8 mouse cellular contexts compared by ENCODE assay signal in the genomic region with DNA sequence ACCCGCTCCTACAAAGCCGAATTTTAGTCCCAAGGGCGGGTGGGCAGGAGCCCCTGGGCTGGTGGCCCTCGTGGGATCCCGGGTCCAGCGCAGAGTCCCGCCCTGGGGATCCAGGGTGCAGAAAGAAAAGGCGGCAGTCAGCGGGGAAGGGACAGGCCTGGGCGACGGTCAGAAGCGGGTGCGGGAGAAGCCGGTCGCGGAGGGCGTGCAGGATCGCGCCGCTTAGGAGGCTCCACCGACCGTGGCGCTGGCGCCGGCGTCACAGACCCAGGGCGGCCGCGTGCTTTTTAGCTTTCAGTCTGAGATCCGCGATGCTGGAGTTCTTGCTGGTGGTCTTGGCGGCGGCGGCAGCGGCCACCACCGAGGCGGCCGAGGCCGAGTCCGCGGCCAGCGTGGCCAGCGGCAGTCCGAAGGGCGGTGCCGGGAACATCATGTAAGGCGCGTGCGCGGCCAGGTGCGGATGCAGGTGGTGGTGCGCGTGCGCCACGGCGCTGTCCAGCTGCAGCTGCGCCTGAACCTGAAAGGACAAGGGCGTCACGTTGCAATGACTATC. TPM values are rescaled to one million over a fixed set of nuclear protein-coding genes. Genes with fewer than 3 reads are reported as not detected.
DNase-seq lines count a peak whose midpoint lies in the region; ATAC-seq lines count a peak whose summit lies in the region.

No protein-coding gene starts in this region.

- H3K27ac ChIP-seq in embryonic facial prominence, embryonic 11.5 days (replicated peaks; ENCODE audit: low read depth, low read length): no peak overlapping the region
- H3K27ac ChIP-seq in hindbrain, embryonic 11.5 days (ENCODE audit: low read depth, low read length): no peak overlapping the region
- H3K27ac ChIP-seq in limb, embryonic 11.5 days (replicated peaks; ENCODE audit: low read depth, low read length): peak overlapping the region; percentile 92

- peak; percentile 75 to 81 for DNase-seq in B cell, adult 2 months
- DNase-seq in CD4-positive, CD25-positive, alpha-beta regulatory T cell, adult 2 months (ENCODE audit: low read depth, low spot score): peak; percentile 72
- peak; percentile 83 for DNase-seq in embryonic facial prominence, embryonic 11.5 days (ENCODE audit: low spot score)
- peak; percentile 74 for DNase-seq in hindbrain, embryonic 11.5 days (ENCODE audit: low spot score)
- peak; percentile 86 for DNase-seq in limb, embryonic 11.5 days (ENCODE audit: low spot score)
- DNase-seq in testis, postnatal 10 days (ENCODE audit: low spot score): peak; percentile 74
- no peak for DNase-seq in frontal cortex, postnatal 25 days (ENCODE audit: low spot score in 2 of 2)

- peaks cover 4% of the 10 kb centered on the region; the same call in 1 of the 2 replicates for H3K4me1 ChIP-seq in embryonic facial prominence, embryonic 11.5 days (ENCODE audit: control insufficient read depth, insufficient read depth, low read length)
- H3K4me1 ChIP-seq in hindbrain, embryonic 11.5 days (replicated peaks; ENCODE audit: control insufficient read depth, insufficient read depth, low read length): peaks cover 11% of the 10 kb centered on the region
- H3K4me1 ChIP-seq in limb, embryonic 11.5 days (ENCODE audit: control insufficient read depth, insufficient read depth, low read length): peaks cover 27% of the 10 kb centered on the region

- peaks cover 38% of the 10 kb centered on the region for H3K27me3 ChIP-seq in embryonic facial prominence, embryonic 11.5 days (ENCODE audit: control insufficient read depth, insufficient read depth, low read length)
- peaks cover 56% of the 10 kb centered on the region for H3K27me3 ChIP-seq in hindbrain, embryonic 11.5 days (ENCODE audit: control insufficient read depth, insufficient read depth, low read length)
- peaks cover 6% of the 10 kb centered on the region; the same call in 1 of the 2 replicates for H3K27me3 ChIP-seq in limb, embryonic 11.5 days (ENCODE audit: control insufficient read depth, insufficient read depth, low read length)

- no peaks in the 10 kb centered on the region for H3K9me3 ChIP-seq in embryonic facial prominence, embryonic 11.5 days (replicated peaks; ENCODE audit: control insufficient read depth, low read length)
- no peaks in the 10 kb centered on the region for H3K9me3 ChIP-seq in hindbrain, embryonic 11.5 days (ENCODE audit: control insufficient read depth, low read length)
- no peaks in the 10 kb centered on the region for H3K9me3 ChIP-seq in limb, embryonic 11.5 days (ENCODE audit: control insufficient read depth, low read length)

- peak overlapping the region; percentile 58 for H3K9ac ChIP-seq in embryonic facial prominence, embryonic 11.5 days (replicated peaks; ENCODE audit: low read length)
- H3K9ac ChIP-seq in hindbrain, embryonic 11.5 days (ENCODE audit: low read depth, low read length): peak overlapping the region; percentile 37
- H3K9ac ChIP-seq in limb, embryonic 11.5 days (ENCODE audit: low read length): peak overlapping the region; percentile 85

- WGBS in embryonic facial prominence, embryonic 11.5 days: under 1% methylated on average over 59 of the region's 59 CpGs
- WGBS in hindbrain, embryonic 11.5 days: 1% methylated on average over 56 of the region's 59 CpGs
- under 1% methylated on average over 59 of the region's 59 CpGs for WGBS in limb, embryonic 11.5 days

- peak; percentile 55 for ATAC-seq in embryonic facial prominence, embryonic 11.5 days (replicated peaks; ENCODE audit: insufficient number of reproducible peaks, low FRiP score, low TSS enrichment, low read depth)
- ATAC-seq in hindbrain, embryonic 11.5 days (ENCODE audit: low FRiP score): peak; percentile 72
- peak; percentile 37; the same call in 1 of the 2 replicates for ATAC-seq in limb, embryonic 11.5 days (ENCODE audit: insufficient number of reproducible peaks, low FRiP score, low TSS enrichment, low read depth)
- peak; percentile 66 for ATAC-seq in megakaryocyte-erythroid progenitor cell, adult 5-6 weeks (replicated peaks; ENCODE audit: low FRiP score, low TSS enrichment, poor library complexity, severe bottlenecking)

- no peaks in the 10 kb centered on the region for H3K36me3 ChIP-seq in embryonic facial prominence, embryonic 11.5 days (replicated peaks; ENCODE audit: control insufficient read depth, insufficient read depth, low read depth, low read length)
- H3K36me3 ChIP-seq in hindbrain, embryonic 11.5 days (ENCODE audit: control insufficient read depth, insufficient read depth, low read length): no peaks in the 10 kb centered on the region
- H3K36me3 ChIP-seq in limb, embryonic 11.5 days (ENCODE audit: control insufficient read depth, insufficient read depth, low read length): no peaks in the 10 kb centered on the region; the same call in 1 of the 2 replicates

- H3K4me3 ChIP-seq in embryonic facial prominence, embryonic 11.5 days (ENCODE audit: low read depth, low read length): peak overlapping the region; percentile 45
- H3K4me3 ChIP-seq in hindbrain, embryonic 11.5 days (ENCODE audit: low read depth, low read length): peak overlapping the region; percentile 37
- H3K4me3 ChIP-seq in limb, embryonic 11.5 days (ENCODE audit: low read depth, low read length): peak overlapping the region; percentile 50

- H3K4me2 ChIP-seq in embryonic facial prominence, embryonic 11.5 days (ENCODE audit: low read depth, low read length): peak overlapping the region; percentile 93
- H3K4me2 ChIP-seq in hindbrain, embryonic 11.5 days (replicated peaks; ENCODE audit: low read depth, low read length): peak overlapping the region; percentile 65
- peak overlapping the region; percentile 92 for H3K4me2 ChIP-seq in limb, embryonic 11.5 days (ENCODE audit: low read depth, severe bottlenecking)

RNA-seq across cellular contexts. Expression of gene Rsrc1, which starts 7.7 kb away (rescaled TPM):
- polyA plus RNA-seq in embryonic facial prominence, embryonic 11.5 days (2014; fragmentation: Nextera tagmentation; extraction: Ambion mirVana): 52.5 and 54.8 TPM in 2 replicates
- polyA plus RNA-seq in hindbrain, embryonic 11.5 days (2014; fragmentation: Nextera tagmentation; extraction: Ambion mirVana): 45.0 and 47.8 TPM in 2 replicates
- polyA plus RNA-seq in limb, embryonic 11.5 days (2014; fragmentation: Nextera tagmentation; extraction: Ambion mirVana): 62.7 and 64.9 TPM in 2 replicates
- 30.5 and 30.9 TPM in 2 replicates for total RNA-seq in megakaryocyte-erythroid progenitor cell, adult 5-6 weeks (2014; fragmentation: Nextera tagmentation)
- total RNA-seq in megakaryocyte-erythroid progenitor cell, adult 5-6 weeks (2017): 41.3 and 50.2 TPM in 2 replicates

RNA-seq across cellular contexts. Expression of gene Shox2, which starts 8.1 kb away (rescaled TPM):
- polyA plus RNA-seq in embryonic facial prominence, embryonic 11.5 days (2014; fragmentation: Nextera tagmentation; extraction: Ambion mirVana): 19.3 and 20.7 TPM in 2 replicates
- polyA plus RNA-seq in hindbrain, embryonic 11.5 days (2014; fragmentation: Nextera tagmentation; extraction: Ambion mirVana): 23.7 and 32.7 TPM in 2 replicates
- 144 and 163 TPM in 2 replicates for polyA plus RNA-seq in limb, embryonic 11.5 days (2014; fragmentation: Nextera tagmentation; extraction: Ambion mirVana)
- total RNA-seq in megakaryocyte-erythroid progenitor cell, adult 5-6 weeks (2014; fragmentation: Nextera tagmentation): not detected in 2 replicates
- total RNA-seq in megakaryocyte-erythroid progenitor cell, adult 5-6 weeks (2017): not detected in 2 replicates

Comparison
In these comparisons a context has a peak if more than half of its experiments do, and no peak if none do; other contexts are left out.
1. DNase-seq: peak in B cell, adult 2 months (2 of 2), CD4-positive, CD25-positive, alpha-beta regulatory T cell, adult 2 months (single experiment), embryonic facial prominence, embryonic 11.5 days (single experiment), hindbrain, embryonic 11.5 days (single experiment), limb, embryonic 11.5 days (single experiment) and testis, postnatal 10 days (single experiment); none in frontal cortex, postnatal 25 days (0 of 2).
2. Peak in every context shown above with its lines, with median percentiles within 50 percentile points of each other: ATAC-seq, H3K4me2 ChIP-seq, H3K4me3 ChIP-seq and H3K9ac ChIP-seq.